Mouse (Mus musculus) limb, embryonic 15.5 days (tissue): ENCODE measurements around the gene Kmt2d. TPM values are rescaled to one million over a fixed set of nuclear protein-coding genes. Genes with fewer than 3 reads are reported as not detected.

Experiments
- ATAC-seq: fragments of 200-750 bp; cut with Nextera tagmentation; 2 replicates; pipeline ENCODE4 v1.8.0; 2017; ENCODE audit warnings: low read depth, moderate TSS enrichment; ENCODE audit not compliant: insufficient number of reproducible peaks, low FRiP score, low TSS enrichment
- H3K27ac ChIP-seq: fragments of 300-500 bp; sonication (generic); 2 replicates; pipeline ENCODE4 v1.5.1; 2015; ENCODE audit warnings: moderate library complexity, mild to moderate bottlenecking, inconsistent platforms
- H3K27me3 ChIP-seq: fragments of 300-500 bp; sonication (generic); 2 replicates; pipeline ENCODE4 v1.6.1; 2015; ENCODE audit warnings: inconsistent platforms
- H3K36me3 ChIP-seq: fragments of 300-500 bp; sonication (generic); 2 replicates; pipeline ENCODE4 v1.6.1; 2015; ENCODE audit warnings: inconsistent platforms
- H3K4me1 ChIP-seq: fragments of 300-500 bp; sonication (generic); 2 replicates; pipeline ENCODE4 v1.6.1; 2015; ENCODE audit warnings: inconsistent platforms
- H3K4me2 ChIP-seq: fragments of 300-500 bp; sonication (generic); 2 replicates; pipeline ENCODE4 v1.6.1; 2015; ENCODE audit warnings: mild to moderate bottlenecking, inconsistent platforms
- H3K4me3 ChIP-seq: fragments of 300-500 bp; sonication (generic); 2 replicates; pipeline ENCODE4 v1.5.1; 2015; ENCODE audit warnings: mild to moderate bottlenecking, inconsistent platforms
- H3K9ac ChIP-seq: fragments of 300-500 bp; sonication (generic); 2 replicates; pipeline ENCODE4 v1.6.1; 2015; ENCODE audit warnings: inconsistent platforms
- H3K9me3 ChIP-seq: fragments of 300-500 bp; sonication (generic); 2 replicates; pipeline ENCODE4 v1.6.1; 2016; ENCODE audit warnings: inconsistent platforms
- WGBS: fragments of 180-500 bp; shearing (Covaris S2); methylation state at CpG from one replicate; pipeline ENCODE4 v1.1.7; 2015; 5-methylcytosine and 5-hydroxymethylcytosine counted together
- polyA plus RNA-seq: library from polyadenylated mRNA; unstranded; fragments of >200 nt; fragmentation: Nextera tagmentation; extraction: Ambion mirVana; gene quantifications from 2 replicates; pipeline ENCODE4 v1.2.1, GENCODE M21; 2015

Gene Kmt2d
- polyA plus RNA-seq, 1 experiment from 2014 or later, result 13.7 TPM

- Histone ChIP-seq H3K4me3 (no peak overlapping the region), H3K9me3 (no peaks in the 10 kb centered on the region), H3K36me3 (no peaks in the 10 kb centered on the region), H3K4me1 (peaks cover 15% of the 10 kb centered on the region), H3K27me3 (peaks cover 69% of the 10 kb centered on the region), H3K4me2 (no peak overlapping the region), H3K27ac (no peak overlapping the region), H3K9ac (no peak overlapping the region)
- no peak for ATAC-seq
- WGBS, result 38% methylated on average over 7 of the region's 7 CpGs
Measured at GRCm38 (mm10) chr15:98785744-98786143, 85.3 kb downstream of the Kmt2d start.

Other genes starting within 250 kb of the Kmt2d start
- gene Cacnb3, start 240.4 kb downstream of the Kmt2d start, polyA plus RNA-seq, result 41.4 and 46.6 TPM in 2 replicates
- 18.5 and 24.7 TPM in 2 replicates for gene Ddx23, start 208.3 kb downstream of the Kmt2d start, polyA plus RNA-seq
- gene Rnd1, start 193.7 kb downstream of the Kmt2d start, polyA plus RNA-seq, result 0.71 and 0.95 TPM in 2 replicates
- gene Ccdc65, start 163.0 kb downstream of the Kmt2d start, polyA plus RNA-seq, result 0.65 and 0.74 TPM in 2 replicates
- 90.0 and 101 TPM in 2 replicates for gene Fkbp11, start 143.0 kb downstream of the Kmt2d start, polyA plus RNA-seq
- 41.7 and 49.3 TPM in 2 replicates for gene Arf3, start 108.0 kb downstream of the Kmt2d start, polyA plus RNA-seq
- 6.0 and 7.0 TPM in 2 replicates for gene Wnt10b, start 93.1 kb downstream of the Kmt2d start, polyA plus RNA-seq
- gene Wnt1, start 81.3 kb downstream of the Kmt2d start, polyA plus RNA-seq, result 0.06 and 0.14 TPM in 2 replicates
- gene Ddn, start 61.7 kb downstream of the Kmt2d start, polyA plus RNA-seq, result 0.15 TPM in 1 of 2 replicates, not detected in the other
- 91.4 and 94.3 TPM in 2 replicates for gene Prkag1, start 39.7 kb downstream of the Kmt2d start, polyA plus RNA-seq
- gene Rhebl1, start 23.3 kb upstream of the Kmt2d start, polyA plus RNA-seq, result 14.1 and 14.2 TPM in 2 replicates
- gene Dhh, start 27.3 kb upstream of the Kmt2d start, polyA plus RNA-seq, result 1.8 and 2.7 TPM in 2 replicates
- 19.7 and 21.8 TPM in 2 replicates for gene Lmbr1l, start 47.0 kb upstream of the Kmt2d start, polyA plus RNA-seq
- 1,374 and 1,490 TPM in 2 replicates for gene Tuba1b, start 63.4 kb upstream of the Kmt2d start, polyA plus RNA-seq
- gene Gm49450, start 82.3 kb upstream of the Kmt2d start, polyA plus RNA-seq, result not detected in 2 replicates
- 1,206 and 1,410 TPM in 2 replicates for gene Tuba1a, start 82.5 kb upstream of the Kmt2d start, polyA plus RNA-seq
- 138 and 145 TPM in 2 replicates for gene Tuba1c, start 158.7 kb upstream of the Kmt2d start, polyA plus RNA-seq
- 2.4 and 2.8 TPM in 2 replicates for gene Prph, start 184.0 kb upstream of the Kmt2d start, polyA plus RNA-seq
- 22.3 and 26.5 TPM in 2 replicates for gene Troap, start 203.4 kb upstream of the Kmt2d start, polyA plus RNA-seq
- not detected in 2 replicates for gene C1ql4, start 216.6 kb upstream of the Kmt2d start, polyA plus RNA-seq
- 0.55 and 0.86 TPM in 2 replicates for gene Dnajc22, start 222.0 kb upstream of the Kmt2d start, polyA plus RNA-seq